Mouse (Mus musculus): ENCODE results near the gene Asb10. TPM values are rescaled to one million over a fixed set of nuclear protein-coding genes. Genes with fewer than 3 reads are reported as not detected.
"Not testable (repeated sequence)": the region's sequence is repeated elsewhere in the genome, so short reads cannot be mapped to it uniquely, and the experiment has no call there.

Asb10 gene
- under 1 TPM; 0.15 to 0.30 TPM for total RNA-seq (2021)
- long read RNA-seq, experiment 1, partial matches to known transcripts = 1 of 1 reads
- long read RNA-seq, experiment 1, other reads (novel, unspliced or antisense) = 0 of 1 reads
- long read RNA-seq, experiment 2 = 0 reads

- DNase-seq (ENCODE audit: low spot score in 2 of 2) = peak in 1 of 2 experiments; percentile 57
- intact Hi-C loops (cut with DNase I) = no loop called here
Measured at GRCm38 (mm10) chr5:24540387-24541143, at the start of gene Asb10. TSS of gene Asb10 (minus strand) at chr5:24540978.

GRCm38 (mm10) chr5:24589511-24590500, 49.0 kb upstream of the Asb10 start:
- intact Hi-C loops (cut with DNase I) = no loop called here
- DNase-seq (ENCODE audit: low spot score in 2 of 2) = no peak

- intact Hi-C loops (cut with DNase I) = no loop called here
- DNase-seq (ENCODE audit: low spot score in 2 of 2) = peak in 1 of 2 experiments; percentile 63
Measured at GRCm38 (mm10) chr5:24587200-24587577, 46.4 kb upstream of the Asb10 start.

- peak; percentile 83 to 87 for DNase-seq (ENCODE audit: low spot score in 2 of 2)
- intact Hi-C loops (cut with DNase I) = no loop called here
Measured at GRCm38 (mm10) chr5:24586547-24587199, 45.9 kb upstream of the Asb10 start, which contains the start of gene Chpf2. TSS of gene Chpf2 (plus strand) at chr5:24586741.

- no peak for DNase-seq (ENCODE audit: low spot score in 2 of 2)
- intact Hi-C loops (cut with DNase I) = no loop called here
Measured at GRCm38 (mm10) chr5:24586106-24586505, 45.3 kb upstream of the Asb10 start.

GRCm38 (mm10) chr5:24578109-24578963, 37.6 kb upstream of the Asb10 start:
- DNase-seq (ENCODE audit: low spot score in 2 of 2) = no peak
- intact Hi-C loops (cut with DNase I) = no loop called here

GRCm38 (mm10) chr5:24577183-24577929, 36.6 kb upstream of the Asb10 start, which contains the start of gene Abcf2:
TSS of gene Abcf2 (minus strand) at chr5:24577467.
- peak; percentile 100 for DNase-seq (ENCODE audit: low spot score in 2 of 2)
- intact Hi-C loops (cut with DNase I) = no loop called here

- intact Hi-C loops (cut with DNase I) = no loop called here
- no peak for DNase-seq (ENCODE audit: low spot score in 2 of 2)
Measured at GRCm38 (mm10) chr5:24576801-24577182, 36.0 kb upstream of the Asb10 start.

- intact Hi-C loops (cut with DNase I) = no loop called here
- DNase-seq (ENCODE audit: low spot score in 2 of 2) = no peak
Measured at GRCm38 (mm10) chr5:24575948-24576347, 35.2 kb upstream of the Asb10 start.

- DNase-seq (ENCODE audit: low spot score in 2 of 2) = no peak
- intact Hi-C loops (cut with DNase I) = no loop called here
Measured at GRCm38 (mm10) chr5:24556709-24557108, 15.9 kb upstream of the Asb10 start, which contains the start of gene 4931409K22Rik. TSS of gene 4931409K22Rik (minus strand) at chr5:24556809.

GRCm38 (mm10) chr5:24555335-24555734, 14.6 kb upstream of the Asb10 start:
- DNase-seq (ENCODE audit: low spot score in 2 of 2); intact Hi-C loops (cut with DNase I): not testable (repeated sequence)

GRCm38 (mm10) chr5:24553621-24554244, 13.0 kb upstream of the Asb10 start:
- no peak for DNase-seq (ENCODE audit: low spot score in 2 of 2)

GRCm38 (mm10) chr5:24551317-24551688, 10.5 kb upstream of the Asb10 start:
- intact Hi-C loops (cut with DNase I) = no loop called here
- DNase-seq (ENCODE audit: low spot score in 2 of 2) = no peak

More at GRCm38 (mm10) chr5:24553621-24554244, 13.0 kb upstream of the Asb10 start:
- intact Hi-C loops (cut with DNase I) = no loop called here

- peak; percentile 71 to 82 for DNase-seq (ENCODE audit: low spot score in 2 of 2)
- intact Hi-C loops (cut with DNase I) = no loop called here
Measured at GRCm38 (mm10) chr5:24550598-24551316, 10.0 kb upstream of the Asb10 start.

GRCm38 (mm10) chr5:24542643-24543042, 1.9 kb upstream of the Asb10 start:
- intact Hi-C loops (cut with DNase I) = no loop called here

GRCm38 (mm10) chr5:24541144-24541569, 379 bp upstream of the Asb10 start:
- DNase-seq (ENCODE audit: low spot score in 2 of 2) = peak in 1 of 2 experiments; percentile 16
- intact Hi-C loops (cut with DNase I) = no loop called here

More at GRCm38 (mm10) chr5:24542643-24543042, 1.9 kb upstream of the Asb10 start:
- no peak for DNase-seq (ENCODE audit: low spot score in 2 of 2)
